Mouse (Mus musculus): ENCODE data around the gene Zfp628.

Gene Zfp628

DNA sequence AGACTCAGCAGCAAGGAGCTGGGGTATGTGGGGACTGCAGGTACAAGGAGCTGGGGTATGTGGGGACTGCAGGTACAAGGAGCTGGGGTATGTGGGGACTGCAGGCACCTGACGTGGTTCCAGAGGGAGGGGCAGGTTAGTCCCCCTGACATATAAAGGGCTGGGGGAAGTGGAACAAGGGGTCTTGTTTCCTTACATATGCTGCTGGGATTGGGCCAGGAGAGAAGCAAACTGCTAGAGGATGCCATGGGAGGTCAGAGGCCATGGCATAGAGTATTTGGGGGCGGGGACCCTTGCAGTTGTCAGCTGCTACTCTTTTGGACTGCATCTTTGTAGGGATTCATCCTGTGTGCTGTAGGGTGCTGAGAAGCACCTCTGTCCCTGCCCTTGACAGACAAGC is 2.5 kb downstream of the Zfp628 start:
- intact Hi-C loops (cut with DNase I): loop anchor here (5.0 kb wide), 1 partner anchor 50 kb away; no protein-coding TSS in a partner anchor

DNA sequence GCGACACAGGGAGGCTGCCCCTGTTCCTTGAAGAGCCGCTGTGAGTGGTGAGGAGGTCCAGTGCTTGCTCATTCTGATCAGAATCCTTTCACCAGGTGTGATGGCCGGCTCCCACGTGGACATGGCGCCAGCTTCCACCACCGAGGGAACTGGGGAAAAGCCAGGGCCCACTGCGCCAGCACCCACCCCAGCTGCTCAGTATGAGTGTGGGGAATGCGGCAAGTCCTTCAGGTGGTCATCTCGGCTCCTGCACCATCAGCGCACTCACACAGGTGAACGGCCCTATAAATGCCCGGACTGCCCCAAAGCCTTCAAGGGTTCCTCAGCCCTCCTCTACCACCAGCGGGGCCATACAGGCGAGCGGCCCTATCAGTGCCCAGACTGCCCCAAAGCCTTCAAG is 3.7 kb downstream of the Zfp628 start:
- intact Hi-C loops (cut with DNase I): loop anchor here (5.0 kb wide), 1 partner anchor 51 kb away; no protein-coding TSS in a partner anchor

DNA sequence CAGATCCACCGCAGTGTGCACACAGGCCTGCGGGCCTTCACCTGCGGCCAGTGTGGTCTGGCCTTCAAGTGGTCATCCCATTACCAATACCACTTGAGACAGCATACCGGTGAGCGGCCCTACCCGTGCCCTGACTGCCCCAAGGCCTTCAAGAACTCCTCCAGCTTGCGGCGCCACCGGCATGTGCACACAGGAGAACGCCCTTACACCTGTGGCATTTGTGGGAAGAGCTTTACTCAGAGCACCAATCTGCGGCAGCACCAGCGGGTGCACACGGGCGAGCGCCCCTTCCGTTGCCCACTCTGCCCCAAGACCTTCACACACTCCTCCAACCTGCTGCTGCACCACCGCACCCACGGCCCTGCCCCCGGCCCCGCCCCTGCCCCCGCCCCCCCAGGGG is 4.1 kb downstream of the Zfp628 start:
- intact Hi-C loops (cut with DNase I): loop anchor here (5.0 kb wide), 1 partner anchor 52 kb away; no protein-coding TSS in a partner anchor

DNA sequence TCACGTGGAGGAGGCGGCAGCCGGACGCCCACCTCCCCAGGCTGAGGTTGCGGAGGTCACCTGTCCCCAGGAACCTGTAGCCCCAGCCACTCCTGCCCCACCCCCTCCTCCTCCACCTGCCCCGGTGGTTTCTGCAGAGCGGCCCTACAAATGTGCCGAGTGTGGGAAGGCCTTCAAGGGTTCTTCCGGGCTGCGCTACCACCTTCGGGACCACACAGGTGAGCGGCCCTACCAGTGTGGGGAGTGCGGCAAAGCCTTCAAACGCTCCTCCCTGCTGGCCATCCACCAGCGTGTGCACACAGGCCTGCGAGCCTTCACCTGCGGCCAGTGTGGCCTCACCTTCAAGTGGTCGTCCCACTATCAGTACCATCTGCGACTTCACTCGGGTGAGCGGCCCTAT is 5.0 kb downstream of the Zfp628 start:
- intact Hi-C loops (cut with DNase I): loop anchor here (5.0 kb wide), 1 partner anchor 53 kb away; no protein-coding TSS in a partner anchor

DNA sequence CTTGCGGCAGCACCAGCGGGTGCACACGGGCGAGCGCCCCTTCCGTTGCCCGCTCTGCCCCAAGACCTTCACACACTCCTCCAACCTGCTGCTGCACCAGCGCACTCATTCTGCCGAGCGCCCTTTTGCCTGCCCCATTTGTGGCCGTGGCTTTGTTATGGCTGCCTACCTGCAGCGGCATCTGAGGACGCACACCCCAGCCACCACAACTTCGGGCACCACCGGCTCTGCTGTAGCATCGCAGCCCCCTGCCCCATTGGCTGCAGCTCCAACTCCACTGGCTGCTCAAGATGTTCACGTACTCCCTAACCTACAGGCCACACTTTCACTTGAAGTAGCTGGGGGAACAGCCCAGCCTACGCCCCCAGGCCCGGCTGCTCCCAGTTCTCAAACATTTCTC is 5.5 kb downstream of the Zfp628 start:
- intact Hi-C loops (cut with DNase I): no loop called here

DNA sequence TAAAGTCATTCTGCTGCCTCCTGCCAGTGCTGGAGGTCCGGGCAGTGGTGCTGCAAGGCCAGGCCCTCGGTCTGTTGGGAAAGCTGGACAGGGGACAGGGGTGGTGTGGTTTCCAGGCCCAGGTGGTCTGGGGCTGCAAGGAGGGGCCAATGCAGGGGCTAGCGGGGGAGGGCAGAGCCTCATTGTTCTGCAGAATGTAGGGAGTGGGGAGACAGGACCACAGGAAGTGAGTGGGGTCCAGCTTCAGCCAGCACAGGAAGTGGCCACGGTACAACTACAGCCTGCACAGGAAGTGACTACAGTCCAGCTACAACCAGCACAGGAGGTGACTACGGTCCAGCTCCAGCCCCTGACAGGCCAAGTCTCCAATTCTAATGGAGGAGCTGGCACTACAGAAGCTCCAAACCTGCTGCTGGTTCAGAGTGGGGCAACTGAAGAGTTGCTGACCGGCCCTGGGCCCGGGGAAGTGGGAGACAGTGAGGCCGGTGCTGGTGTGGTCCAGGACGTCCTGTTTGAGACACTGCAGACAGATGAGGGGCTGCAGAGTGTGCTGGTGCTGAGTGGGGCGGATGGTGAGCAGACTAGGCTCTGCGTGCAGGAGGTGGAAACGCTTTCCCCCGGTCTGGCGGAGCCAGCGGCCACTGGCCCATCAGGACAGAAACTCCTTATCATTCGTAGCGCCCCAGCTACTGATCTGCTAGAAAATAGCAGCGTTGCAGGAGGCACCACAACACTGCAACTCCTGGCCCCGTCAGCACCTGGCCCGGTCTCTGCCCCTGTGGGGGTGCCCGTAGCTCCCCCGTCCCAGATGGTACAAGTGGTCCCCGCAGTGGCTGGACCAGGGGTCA is 6.2 kb downstream of the Zfp628 start:
- intact Hi-C loops (cut with DNase I): no loop called here

DNA sequence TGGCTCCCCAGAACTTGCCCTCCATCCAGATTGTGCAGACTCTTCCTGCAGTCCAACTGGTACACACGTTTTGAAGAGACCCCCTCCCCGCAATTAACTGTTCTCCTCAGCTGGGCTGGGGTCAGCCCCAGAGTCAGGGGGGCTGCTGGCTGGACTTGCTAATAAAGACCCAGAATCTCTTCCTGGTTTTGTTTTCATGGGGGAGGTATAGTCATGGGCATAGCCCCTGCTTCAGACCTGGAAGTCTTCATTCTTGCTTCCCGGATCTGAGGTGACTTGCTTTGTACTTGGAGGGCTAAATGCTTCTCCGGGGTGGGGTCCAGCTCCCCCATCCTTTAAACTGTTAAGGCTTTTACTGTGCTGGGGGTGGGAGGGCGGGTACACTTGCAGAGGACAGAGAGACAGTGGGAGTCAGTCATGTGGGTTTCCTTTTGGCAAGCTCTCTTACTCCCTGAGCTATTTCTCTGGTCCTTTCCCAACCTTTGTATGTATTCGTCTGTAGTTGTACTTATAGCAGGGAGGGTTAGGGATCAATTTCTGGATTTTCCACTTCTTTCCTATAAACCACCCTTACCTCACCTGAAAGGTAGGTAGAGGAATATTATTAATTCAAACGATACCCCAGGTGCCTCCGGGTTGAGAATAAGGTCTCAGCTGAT is 6.9 kb downstream of the Zfp628 start, which contains the start of gene Nat14:
TSS of gene Nat14 (plus strand) at position 205 of the 659 bp plus-strand sequence.
- intact Hi-C loops (cut with DNase I): no loop called here

DNA sequence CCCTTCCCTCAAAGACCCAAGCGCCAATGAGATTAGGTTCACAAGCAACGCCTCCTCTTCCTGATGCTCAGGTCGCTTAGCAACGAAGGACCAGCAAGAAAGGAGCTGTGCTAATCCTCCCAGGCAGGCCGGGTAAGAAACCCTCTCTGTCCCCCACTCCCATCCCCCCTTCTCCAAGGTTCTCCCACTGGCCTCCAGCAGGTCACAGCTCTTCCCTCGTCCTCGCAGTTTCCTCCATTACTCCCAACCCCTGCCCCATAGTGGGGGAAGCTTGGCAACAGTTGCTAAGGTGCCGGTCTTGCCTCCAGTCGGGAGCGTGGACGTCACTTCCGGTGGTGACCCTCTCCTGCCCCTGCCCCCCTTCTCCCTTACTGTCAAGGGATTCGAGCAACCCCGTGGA is 7.5 kb downstream of the Zfp628 start:
- intact Hi-C loops (cut with DNase I): no loop called here

DNA sequence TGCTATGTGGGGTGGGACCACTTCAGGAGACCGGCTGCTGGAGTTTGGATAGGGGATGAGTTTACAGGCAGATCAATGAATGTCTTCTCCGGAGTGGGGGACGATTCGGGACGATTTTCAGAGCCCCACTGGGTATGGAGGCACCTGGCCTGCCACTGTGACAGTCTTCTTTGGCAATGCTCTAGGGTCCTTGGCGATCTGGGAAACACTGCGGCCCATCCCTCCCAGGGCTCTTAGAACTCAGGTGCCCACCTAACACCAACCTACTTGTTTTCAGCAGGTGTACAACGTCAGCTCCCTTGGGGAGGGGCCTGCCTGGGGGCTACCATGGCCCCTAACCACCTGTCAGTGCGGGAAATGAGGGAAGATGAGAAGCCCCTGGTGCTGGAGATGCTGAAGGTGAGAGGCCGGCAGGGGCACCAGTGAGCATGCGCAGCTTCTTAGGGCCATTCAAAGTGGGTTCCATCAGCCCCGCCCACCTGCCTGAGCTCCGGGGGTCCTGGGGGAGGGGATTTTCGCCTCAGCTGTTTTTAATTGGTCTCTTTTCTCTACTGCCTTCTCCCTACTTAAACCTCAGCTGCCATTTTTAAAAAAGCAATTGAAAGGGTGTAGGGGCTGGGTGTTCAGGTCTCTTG is 8.0 kb downstream of the Zfp628 start:
- intact Hi-C loops (cut with DNase I): no loop called here

DNA sequence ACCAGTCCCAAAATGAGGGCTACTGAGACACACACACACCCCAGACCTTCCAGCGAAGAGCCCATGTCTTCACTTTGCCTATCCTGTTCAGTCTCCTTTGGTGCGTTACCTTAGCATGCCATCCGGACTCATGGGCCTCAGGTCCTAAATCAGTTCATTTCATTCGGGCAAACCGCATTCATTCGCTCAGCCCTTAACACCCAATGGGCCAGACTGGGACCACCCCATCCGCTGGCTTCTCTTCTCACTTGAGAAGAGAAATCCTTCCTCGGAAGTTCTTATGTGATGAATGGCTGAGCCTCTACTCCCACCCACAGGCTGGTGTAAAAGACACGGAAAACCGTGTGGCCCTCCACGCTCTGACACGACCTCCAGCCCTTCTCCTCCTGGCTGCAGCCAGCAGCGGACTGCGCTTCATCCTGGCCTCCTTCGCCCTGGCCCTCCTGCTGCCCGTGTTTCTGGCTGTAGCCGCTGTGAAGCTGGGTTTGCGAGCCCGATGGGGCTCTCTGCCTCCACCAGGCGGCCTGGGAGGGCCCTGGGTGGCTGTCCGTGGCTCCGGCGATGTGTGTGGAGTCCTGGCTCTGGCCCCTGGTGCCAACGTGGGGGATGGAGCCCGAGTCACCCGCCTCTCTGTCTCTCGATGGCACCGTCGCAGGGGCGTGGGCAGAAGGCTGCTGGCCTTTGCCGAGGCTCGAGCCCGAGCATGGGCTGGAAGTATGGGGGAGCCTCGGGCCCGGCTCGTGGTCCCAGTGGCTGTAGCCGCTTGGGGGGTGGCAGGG is 8.8 kb downstream of the Zfp628 start:
- intact Hi-C loops (cut with DNase I): no loop called here

DNA sequence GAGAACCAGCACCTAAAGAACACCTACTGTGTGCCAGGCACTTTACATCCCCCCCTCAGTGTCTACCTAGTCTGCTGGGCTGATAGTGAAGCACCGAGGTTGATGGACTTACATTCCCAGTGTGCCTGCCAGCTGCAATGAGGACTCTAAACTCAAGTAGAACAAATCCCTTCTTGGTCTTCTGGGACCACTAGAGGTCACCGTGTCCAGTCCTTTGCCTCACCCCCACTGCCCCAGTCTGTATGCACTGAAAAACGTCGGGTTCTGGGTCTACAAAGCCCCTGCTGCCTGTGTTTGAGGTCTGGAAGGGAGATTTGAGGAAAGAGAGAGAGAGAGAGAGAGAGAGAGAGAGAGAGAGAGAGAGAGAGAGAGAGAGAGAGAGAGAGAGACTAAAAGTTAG is 9.5 kb downstream of the Zfp628 start:
- intact Hi-C loops (cut with DNase I): no loop called here

DNA sequence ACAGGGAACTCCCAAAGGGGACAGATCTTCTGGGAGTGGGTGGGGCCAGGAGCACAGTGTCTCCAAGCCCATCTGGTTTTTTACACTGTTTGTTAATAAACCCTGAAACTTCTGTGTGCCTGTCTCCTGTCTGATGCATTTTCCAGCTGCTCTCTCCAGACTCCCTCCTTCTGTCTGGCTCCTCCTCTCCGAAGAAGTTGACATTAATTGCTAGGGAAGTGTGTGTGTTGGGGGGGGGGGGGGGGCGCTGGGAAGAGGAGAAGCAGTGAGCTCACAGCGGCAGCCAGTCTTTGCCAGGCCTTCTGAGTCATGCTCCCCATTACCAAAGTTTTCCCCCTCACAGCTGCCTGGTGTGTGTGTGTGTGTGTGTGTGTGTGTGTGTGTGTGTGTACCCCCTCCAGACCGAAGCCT is 9.9 kb downstream of the Zfp628 start:
- intact Hi-C loops (cut with DNase I): no loop called here

DNA sequence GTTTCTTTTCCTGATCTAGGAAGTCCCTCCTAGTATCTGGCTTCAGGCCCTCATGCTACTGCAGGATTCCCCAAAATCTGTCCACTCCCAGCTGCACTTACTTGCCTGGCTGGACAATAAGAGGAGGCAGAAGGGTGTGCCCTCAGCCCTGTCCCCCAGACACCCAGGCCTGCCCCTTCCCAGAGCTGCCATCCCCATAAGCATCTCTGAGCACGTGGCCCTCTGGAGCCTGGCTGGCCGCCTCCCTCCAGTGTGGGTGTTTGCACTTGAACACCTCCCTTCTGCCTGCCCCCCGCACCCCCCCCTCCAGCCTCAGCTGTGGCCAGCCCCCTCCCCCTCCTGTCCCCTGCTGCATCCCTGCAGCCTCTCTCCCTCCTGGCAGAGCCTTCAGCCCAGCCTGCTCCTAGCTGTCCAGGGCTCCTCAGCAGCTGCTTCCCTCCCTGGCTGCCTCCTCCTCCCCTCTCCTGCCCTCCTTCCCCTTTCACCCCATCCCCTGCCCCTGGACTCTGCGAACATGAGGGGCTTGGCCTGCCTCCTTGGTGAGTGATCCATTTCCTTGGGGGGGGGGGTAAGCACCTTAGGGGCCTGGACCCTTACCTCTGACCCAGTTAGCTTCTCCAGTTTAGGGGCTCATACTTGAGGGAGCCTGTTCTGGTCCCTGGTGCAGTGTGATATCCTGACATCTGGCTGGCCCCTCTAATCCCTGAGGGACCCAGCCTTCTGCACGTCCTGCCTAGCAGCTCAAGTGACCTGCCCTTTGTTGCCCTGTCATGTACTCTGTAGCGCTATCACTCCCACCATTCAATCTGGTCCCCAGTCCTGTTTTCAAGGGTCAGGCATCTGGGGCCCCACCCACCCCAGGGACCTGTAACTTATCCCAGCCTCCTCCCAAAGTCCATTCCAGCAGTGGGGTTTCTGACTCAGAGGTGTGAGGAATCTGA is 10.7 kb downstream of the Zfp628 start, which contains the start of gene Ssc5d:
TSS of gene Ssc5d (plus strand) at position 345 of the 941 bp plus-strand sequence.
- intact Hi-C loops (cut with DNase I): no loop called here

DNA sequence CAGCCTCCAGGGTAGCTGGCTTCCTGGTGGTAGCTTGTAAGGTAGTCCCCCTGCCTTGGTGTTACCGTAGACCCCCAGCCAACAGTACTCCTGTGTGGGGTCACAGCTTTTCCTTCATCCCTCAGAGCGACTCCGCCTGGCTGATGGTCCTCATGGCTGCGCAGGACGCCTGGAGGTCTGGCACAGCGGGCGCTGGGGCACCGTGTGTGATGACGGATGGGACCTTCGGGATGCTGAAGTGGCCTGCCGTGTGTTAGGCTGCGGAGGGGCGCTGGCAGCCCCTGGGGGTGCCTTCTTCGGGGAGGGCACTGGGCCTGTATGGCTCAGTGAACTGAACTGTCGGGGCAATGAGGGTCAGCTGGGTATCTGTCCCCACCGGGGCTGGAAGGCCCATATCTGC is 11.8 kb downstream of the Zfp628 start:
- intact Hi-C loops (cut with DNase I): no loop called here

DNA sequence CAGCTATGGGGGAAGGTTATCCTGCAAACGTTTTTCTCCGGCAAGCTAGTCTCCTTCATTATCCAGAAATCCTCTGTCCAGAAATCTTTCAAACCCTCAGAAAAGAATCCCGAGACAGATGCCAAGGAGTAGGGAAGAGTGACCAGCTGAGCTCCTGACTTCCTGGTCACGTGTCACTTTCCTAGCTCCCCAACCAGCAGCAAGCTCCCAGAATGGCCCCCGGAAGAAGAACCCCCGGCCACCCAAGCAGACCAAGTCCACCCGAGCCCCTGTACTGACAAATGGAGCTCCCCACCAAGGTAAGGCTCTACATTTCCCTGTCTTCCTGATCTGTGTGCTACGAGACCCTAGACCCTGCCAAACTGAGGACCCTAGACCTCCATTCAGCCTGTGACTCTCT is 12.7 kb downstream of the Zfp628 start:
- intact Hi-C loops (cut with DNase I): no loop called here

DNA sequence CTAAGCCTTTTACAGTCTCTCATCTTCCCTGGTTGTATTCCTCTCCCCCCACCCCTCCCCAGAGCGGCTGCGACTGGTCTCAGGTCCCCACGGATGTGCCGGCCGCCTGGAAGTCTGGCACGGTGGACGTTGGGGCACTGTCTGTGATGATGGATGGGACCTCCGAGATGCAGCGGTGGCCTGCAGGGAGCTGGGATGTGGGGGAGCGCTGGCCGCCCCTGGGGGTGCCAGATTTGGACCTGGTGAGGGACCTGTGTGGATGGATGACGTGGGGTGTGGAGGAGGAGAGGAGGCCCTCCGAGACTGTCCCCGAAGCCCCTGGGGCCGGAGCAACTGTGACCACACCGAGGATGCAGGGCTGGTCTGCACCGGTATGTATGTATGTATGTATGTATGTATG is 13.3 kb downstream of the Zfp628 start:
- intact Hi-C loops (cut with DNase I): no loop called here

DNA sequence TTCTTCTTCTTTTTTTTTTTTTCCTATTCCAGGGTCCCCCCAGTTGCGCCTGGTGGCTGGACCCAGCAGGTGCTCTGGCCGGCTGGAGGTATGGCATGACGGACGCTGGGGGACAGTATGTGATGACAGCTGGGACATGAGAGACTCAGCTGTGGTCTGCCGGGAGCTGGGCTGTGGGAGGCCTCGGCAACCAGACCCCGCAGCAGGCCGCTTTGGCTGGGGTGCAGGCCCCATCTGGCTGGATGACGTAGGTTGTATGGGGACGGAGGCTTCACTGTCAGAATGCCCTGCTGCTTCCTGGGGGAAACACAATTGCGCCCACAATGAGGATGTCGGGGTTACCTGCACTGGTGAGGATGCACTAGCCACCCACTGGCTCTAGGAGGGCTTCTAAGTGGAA is 18.1 kb downstream of the Zfp628 start:
- intact Hi-C loops (cut with DNase I): no loop called here

DNA sequence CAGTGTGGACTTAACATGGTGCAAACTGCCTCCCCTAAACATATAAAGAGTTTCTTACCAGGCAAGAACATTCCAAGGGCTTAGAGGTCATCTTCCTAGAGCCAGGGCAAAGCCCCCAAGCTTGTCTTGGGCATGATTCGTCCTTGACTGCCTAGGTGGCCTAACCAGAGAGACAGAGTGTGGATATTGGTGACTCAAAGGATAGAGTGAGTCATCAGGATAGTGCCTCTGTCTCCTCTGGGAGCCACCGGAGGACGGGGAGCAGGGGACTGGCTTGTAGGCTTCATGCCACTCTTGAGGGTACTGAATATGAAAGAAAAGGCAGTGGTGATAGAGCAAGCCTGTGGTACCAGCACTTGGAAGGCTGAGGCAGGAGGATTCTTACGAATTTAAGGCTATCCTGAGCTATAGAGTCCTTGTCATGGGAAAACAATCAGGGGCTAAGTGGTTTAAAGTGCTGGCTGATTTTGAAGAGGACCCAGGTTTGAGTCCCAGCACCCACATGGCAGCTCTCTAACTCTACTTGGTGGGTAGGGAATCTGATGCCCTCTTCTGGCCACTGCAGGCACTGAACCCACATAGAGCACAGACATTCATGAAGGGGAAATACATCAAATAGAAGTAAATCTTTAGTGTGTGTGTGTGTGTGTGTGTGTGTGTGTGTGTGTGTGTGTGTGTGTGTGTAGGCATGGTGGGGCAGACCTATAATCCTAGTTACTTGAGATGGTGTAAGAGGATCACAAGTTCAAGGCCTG is 19.3 kb downstream of the Zfp628 start:
- intact Hi-C loops (cut with DNase I): no loop called here

DNA sequence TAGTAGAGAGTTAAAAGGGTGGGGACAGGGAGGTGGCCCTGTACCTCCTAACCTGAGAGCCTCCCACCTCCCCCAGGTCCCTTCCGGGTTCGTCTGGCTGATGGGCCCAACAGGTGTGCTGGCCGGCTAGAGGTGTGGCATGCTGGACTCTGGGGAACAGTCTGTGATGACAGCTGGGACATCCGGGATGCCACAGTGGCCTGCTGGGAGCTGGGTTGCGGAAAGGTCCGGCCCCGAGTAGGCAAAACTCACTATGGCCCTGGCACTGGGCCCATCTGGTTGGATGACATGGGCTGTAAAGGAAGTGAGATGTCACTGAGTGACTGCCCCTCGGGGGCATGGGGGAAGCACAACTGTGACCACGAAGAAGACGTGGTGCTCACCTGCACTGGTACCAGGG is 21.8 kb downstream of the Zfp628 start:
- intact Hi-C loops (cut with DNase I): no loop called here

Measured in adrenal gland (tissue).